Mouse (Mus musculus) c-Kit-positive CD71-positive TER-119-positive erythroid progenitor cells, embryonic 14.5 days (primary cell): Measurements from ENCODE around the gene H1f0.

Experiments used
- DNase-seq: peaks from one replicate; pipeline ENCODE4 v3.0.0-alpha.2; 2013; ENCODE audit warnings: low spot score

Gene H1f0

DNA sequence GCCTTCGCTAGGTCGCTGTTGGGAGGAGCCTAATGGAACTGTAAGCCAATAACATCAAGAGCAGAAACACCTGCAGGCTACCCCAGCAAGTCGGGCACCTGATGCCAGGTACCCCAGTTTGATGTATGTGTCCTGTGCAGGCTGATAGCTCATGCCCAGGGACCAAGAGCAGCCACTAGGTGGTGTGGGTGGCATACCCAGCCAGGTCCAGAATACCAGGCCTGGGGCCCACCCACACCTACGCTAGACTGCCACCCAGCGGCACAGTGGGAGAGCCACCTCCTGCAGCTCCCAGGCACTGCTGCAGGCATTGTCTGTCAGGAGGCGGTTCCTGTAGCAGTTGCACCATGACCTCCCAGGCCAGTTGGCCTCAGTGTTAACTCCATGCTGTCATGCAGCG is 10.6 kb downstream of the H1f0 start:
- DNase-seq: peak; percentile 84

DNA sequence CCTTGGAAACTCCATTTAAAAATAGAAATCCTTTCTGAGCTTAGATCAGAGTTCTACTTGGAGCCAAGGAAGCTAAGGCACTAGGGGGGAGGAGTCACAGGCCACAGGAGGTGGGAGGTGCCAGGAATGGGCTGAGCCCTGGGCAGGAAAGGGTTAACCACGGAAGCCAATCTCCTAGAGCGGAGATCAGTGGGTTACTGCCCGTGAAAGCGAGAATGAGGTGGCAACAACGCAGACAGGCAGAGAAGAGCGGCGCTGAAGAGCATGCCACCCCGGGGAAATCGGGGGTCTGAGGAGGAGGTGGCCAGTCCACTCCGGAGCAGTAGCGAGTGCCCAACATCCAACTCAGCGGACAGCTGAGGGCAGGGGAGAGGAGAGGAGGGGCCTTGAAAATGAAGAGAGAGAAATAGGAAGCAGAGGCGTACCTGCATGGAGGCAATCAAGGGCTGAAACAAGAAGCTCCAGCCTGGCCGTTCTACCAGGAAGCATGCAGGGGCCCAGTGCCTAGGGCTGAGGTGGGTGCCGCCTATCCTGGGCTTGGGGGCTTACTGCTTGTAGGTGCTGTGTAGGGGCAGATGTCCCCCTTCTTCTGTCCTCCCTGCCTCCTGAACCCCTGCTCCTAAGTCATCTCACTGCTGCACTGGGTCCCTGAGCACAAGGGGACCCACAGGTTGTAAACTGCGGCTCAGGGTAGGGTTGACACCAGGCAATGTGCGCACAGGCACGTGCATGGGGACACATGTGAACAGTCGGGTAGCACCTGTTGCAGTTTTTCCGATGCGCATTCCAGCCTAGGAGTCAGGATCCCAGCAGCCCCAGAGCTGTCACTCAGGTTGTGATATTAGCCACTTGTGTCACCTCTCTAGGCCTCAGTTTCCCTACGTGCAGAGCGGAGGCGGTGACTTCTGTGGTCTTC is 12.5 kb downstream of the H1f0 start:
- DNase-seq: no peak

DNA sequence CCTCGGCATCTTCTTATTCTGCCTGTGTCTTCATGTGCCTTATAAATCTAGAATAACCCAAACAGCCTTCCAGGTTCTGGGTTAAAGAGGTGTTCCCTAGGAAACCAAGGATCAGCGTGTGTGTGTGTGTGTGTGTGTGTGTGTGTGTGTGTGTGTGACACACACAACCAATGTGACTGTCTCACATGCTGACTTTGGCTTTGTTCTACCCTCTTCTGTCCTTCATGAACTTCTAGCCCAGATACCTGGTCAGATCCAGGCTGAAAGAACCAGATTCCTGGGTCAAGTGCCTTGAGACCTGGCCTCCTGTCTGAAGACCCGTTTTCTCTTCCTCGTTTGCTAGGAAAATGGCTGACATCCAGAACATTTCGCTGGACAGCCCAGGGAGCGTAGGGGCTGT is 13.3 kb downstream of the H1f0 start, which contains the start of gene Galr3:
Gene Galr3, plus strand, starts transcription at position 301 of the 400 bp plus-strand sequence.
- no peak for DNase-seq

GRCm38 (mm10) chr15:79042721-79043491 is 14.7 kb downstream of the H1f0 start:
- no peak for DNase-seq

GRCm38 (mm10) chr15:79044837-79045236 is 16.6 kb downstream of the H1f0 start:
- DNase-seq: no peak

DNA sequence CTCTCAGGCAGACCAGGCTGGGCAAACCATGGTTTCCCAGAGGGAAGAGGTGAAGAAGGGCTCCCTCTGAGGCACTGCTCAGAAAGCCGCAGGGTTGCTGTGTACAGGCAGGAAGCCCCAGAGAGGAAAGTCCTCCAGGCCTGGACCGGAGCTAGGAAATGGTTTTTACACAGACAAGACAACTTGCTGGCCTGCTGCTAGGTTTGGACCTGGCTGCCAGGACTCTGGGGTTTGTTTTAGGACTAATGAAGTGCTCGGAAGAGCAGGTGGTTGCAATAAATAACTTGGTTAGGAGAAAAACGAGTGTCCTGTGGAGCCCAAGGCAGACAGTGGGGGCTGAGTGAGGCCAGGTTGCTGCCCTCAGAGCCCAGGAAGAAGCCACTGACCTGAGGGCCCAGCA is 19.9 kb downstream of the H1f0 start:
- DNase-seq: no peak

- DNase-seq: no peak
Measured at GRCm38 (mm10) chr15:79050160-79050845, 22.1 kb downstream of the H1f0 start.

GRCm38 (mm10) chr15:79050964-79051363 is 22.7 kb downstream of the H1f0 start:
- no peak for DNase-seq

- DNase-seq: no peak
Measured at GRCm38 (mm10) chr15:79051461-79052360, 23.5 kb downstream of the H1f0 start.

- DNase-seq: no peak
Measured at GRCm38 (mm10) chr15:79052366-79052765, 24.1 kb downstream of the H1f0 start.

DNA sequence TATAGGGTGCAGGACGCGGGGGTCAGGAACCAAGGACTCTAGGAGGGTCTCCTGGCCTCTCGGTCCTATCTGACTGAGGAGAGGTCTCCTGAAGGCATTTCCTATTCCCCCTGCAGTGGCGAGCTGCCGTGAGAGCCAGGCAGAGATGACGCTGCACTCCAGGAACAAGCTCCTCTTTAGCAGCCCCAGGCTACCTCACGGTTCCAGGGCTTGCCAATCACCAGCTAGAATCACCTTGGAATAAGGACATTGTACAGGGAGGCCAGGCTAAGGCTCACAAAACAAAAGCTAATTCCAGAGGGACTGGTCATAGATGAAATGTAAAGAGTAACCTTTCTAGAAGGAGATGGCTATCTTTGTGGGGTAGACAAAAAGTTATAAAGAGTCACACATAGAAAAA is 28.4 kb downstream of the H1f0 start:
- no peak for DNase-seq

DNA sequence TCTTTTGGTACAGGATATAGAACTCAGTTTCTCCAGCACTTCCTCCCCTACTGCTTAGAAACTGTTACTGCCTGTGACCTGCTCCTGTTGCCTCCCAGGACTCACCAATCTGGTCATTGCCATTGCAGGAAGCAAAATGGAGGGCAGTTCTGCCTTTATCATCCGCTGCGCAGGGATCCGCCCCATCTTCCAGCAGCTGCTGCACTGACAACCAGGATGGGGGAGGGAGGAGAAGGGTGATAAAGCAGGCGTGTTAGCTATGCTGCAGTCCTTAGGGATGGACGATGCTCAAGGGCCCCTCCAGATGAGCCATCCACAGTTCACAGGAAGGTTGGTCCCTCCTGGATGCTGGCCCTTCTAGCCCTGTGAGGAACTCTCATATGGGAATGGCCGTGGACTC is 29.6 kb downstream of the H1f0 start:
- peak; percentile 73 for DNase-seq

GRCm38 (mm10) chr15:79060887-79061565 is 32.8 kb downstream of the H1f0 start:
- DNase-seq: no peak

GRCm38 (mm10) chr15:79062376-79063159 is 34.3 kb downstream of the H1f0 start, which contains the start of gene Ankrd54:
Gene Ankrd54 (minus strand): TSS chr15:79062893.
- DNase-seq: peak; percentile 99

- DNase-seq: no peak
Measured at GRCm38 (mm10) chr15:79063160-79063740, 35.0 kb downstream of the H1f0 start.

- DNase-seq: no peak
Measured at GRCm38 (mm10) chr15:79065086-79065770, 37.0 kb downstream of the H1f0 start.

DNA sequence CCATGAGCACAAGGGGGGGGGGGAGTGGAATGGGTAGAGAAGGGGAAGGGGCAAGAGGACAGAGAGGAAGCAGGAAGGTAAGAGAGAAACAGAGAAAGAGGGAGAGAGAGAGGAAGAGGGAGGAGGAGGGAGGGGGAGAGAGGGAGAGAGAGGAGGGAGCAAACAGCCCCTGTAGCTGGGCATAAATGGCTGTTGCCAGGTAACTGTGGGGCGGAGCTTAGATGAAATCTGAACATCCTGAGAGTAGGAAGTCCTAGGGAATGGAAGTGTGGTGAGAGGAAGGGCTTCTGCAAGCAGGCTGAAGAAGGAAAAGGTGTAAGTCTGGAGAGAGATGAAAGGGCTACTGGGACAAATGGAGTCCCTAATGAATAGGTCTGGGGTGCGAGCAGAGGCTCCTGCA is 38.0 kb downstream of the H1f0 start:
- no peak for DNase-seq

DNA sequence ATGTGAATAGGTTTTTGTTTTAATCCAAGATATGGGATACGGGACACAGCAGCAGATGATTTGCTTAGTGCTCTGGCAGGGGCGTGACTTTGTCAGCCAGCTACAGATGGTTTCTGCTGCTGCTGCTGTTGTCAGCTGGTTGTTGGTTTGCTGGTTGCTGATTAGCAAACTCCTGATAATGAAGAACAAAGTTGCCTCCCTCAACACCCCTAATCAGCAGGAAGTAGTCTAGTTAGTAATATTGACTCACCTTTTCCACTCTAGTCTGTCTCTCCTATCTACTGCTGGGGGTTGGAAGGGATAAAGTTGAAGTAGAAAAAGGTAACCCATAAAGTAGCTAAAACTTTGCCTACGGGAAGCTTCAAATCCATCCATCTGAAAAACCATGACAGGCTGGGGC is 39.4 kb downstream of the H1f0 start:
- DNase-seq: peak; percentile 73

DNA sequence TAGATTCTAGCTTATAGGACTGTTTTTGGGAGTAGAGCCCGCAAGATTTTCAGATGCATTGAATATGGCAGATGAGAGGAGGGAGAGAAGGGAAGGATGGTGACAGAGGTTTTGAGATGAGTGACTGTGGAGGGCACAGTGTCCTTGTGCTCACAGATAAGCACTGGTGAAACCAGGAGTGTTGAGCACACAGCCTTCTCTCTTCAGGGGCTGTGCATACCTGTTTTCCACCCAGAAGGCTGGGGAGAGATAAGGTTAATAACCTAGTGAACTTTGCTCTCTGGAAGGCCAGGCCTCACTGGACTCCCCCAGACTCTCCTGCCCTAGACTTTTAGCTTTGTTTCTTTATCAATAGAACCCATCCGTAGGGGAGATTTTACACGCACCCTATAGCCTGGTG is 40.2 kb downstream of the H1f0 start:
- DNase-seq: peak; percentile 46
